Mouse (Mus musculus): Measurements from ENCODE around the gene Hist1h2ak. TPM values are rescaled to one million over a fixed set of nuclear protein-coding genes. Genes with fewer than 3 reads are reported as not detected.
"Not testable (repeated sequence)": the region's sequence is repeated elsewhere in the genome, so short reads cannot be mapped to it uniquely, and the experiment has no call there.

Gene Hist1h2ak
- polyA plus RNA-seq, 1 experiment from 2014 or later, result 11.4 TPM

DNA sequence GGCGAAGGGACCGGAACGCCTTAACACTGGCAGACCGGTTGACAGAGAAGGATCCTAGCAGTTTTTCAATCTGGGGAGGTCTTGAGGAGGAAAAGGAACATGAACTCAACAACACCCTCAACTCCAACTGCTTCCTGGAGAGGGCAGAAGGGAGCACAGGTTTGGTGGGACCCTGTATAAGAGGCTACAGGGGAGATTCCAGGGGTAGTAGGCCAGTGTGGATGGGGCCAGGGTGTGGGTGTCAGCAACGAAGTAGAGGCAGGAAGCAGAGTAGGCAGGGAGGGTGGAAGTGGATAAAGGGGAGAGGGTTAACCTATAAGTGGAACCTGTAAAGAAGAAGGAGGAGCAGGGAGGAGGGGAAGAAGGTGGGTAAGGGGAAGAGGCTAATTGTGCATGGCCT is 20.2 kb downstream of the Hist1h2ak start:
- Histone ChIP-seq H3K4me3 (no peak overlapping the region), H3K9me3 (replicated peaks) (no peaks in the 10 kb centered on the region), H3K36me3 (no peaks in the 10 kb centered on the region), H3K4me1 (replicated peaks) (peaks cover 8% of the 10 kb centered on the region), H3K27ac (ENCODE audit: poor library complexity, severe bottlenecking) (peak overlapping the region; percentile 94), H3K4me2 (no peak overlapping the region; the same call in 1 of the 2 replicates), H3K9ac (0 out of 2 replicates have a peak overlapping the region, but pooled peaks have one; percentile 64), H3K27me3 (replicated peaks) (no peaks in the 10 kb centered on the region)
- WGBS, result 69% methylated on average over 5 of the region's 5 CpGs
- ATAC-seq (ENCODE audit: insufficient number of reproducible peaks, low FRiP score), result no peak

DNA sequence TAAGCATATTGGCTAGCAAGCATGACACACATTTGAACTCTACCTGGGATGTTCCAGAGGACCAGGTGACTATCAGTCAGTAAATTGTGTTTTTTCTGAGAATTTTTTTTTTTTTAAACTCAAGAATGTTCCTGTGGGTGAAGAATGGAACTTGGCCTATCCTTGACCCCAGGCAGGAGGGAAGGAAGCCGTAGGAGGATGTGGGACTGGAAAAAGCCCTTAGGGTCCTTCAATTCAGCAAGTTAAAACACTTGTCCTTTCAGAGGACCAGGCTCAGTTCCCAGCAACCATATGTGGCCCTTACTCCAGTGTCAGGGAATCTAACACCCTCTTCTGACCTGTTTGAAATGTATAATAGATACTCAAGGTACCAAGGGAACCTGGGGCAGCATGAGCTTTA is 24.1 kb downstream of the Hist1h2ak start:
- H3K4me1 ChIP-seq (replicated peaks), result peaks cover 8% of the 10 kb centered on the region
- 52% methylated on average over 1 of the region's 1 CpGs for WGBS
- no peak overlapping the region for H3K9ac ChIP-seq
- H3K4me2 ChIP-seq, result no peak overlapping the region
- no peak overlapping the region for H3K27ac ChIP-seq (ENCODE audit: poor library complexity, severe bottlenecking)
- H3K27me3 ChIP-seq (replicated peaks), result no peaks in the 10 kb centered on the region
- H3K9me3 ChIP-seq (replicated peaks), result no peaks in the 10 kb centered on the region
- ATAC-seq (ENCODE audit: insufficient number of reproducible peaks, low FRiP score), result no peak
- H3K4me3 ChIP-seq, result no peak overlapping the region
- H3K36me3 ChIP-seq, result no peaks in the 10 kb centered on the region

DNA sequence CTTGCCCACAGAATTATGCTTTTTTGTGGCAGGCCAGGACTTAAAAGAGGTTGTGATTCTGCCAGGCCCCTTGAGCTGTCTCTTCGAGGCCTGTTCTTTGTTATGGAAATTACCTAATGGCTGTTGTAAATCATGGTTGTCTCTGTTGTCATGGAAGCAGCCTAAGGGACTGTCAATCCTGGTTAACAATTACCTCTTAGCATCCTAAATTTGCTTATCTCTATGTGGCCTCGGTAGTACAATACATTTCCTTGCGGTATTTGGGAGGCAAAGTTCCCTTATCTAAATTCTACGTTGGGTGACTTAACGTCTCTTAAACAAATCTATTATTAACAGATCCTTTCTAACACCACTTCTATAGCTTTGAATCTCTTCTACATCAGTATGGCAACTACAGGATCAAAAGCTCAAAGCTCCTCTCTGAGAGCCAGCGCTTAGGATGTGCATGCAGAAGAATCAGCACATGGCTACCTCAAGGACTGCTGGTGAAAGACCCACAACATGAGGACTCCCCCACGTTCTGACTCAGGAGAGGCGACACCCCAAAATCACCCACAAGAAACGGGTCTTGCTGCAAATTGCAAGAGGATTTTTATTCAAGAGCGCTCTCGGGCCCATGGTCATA is 25.6 kb downstream of the Hist1h2ak start:
- no peak overlapping the region for H3K9ac ChIP-seq
- H3K9me3 ChIP-seq (replicated peaks), result no peaks in the 10 kb centered on the region
- no peak overlapping the region for H3K4me3 ChIP-seq
- 35% methylated on average over 11 of the region's 11 CpGs for WGBS
- no peaks in the 10 kb centered on the region for H3K27me3 ChIP-seq (replicated peaks)
- no peaks in the 10 kb centered on the region for H3K36me3 ChIP-seq
- H3K4me2 ChIP-seq, result no peak overlapping the region
- H3K4me1 ChIP-seq (replicated peaks), result no peaks in the 10 kb centered on the region
- no peak for ATAC-seq (ENCODE audit: insufficient number of reproducible peaks, low FRiP score)
- H3K27ac ChIP-seq (ENCODE audit: poor library complexity, severe bottlenecking), result no peak overlapping the region

DNA sequence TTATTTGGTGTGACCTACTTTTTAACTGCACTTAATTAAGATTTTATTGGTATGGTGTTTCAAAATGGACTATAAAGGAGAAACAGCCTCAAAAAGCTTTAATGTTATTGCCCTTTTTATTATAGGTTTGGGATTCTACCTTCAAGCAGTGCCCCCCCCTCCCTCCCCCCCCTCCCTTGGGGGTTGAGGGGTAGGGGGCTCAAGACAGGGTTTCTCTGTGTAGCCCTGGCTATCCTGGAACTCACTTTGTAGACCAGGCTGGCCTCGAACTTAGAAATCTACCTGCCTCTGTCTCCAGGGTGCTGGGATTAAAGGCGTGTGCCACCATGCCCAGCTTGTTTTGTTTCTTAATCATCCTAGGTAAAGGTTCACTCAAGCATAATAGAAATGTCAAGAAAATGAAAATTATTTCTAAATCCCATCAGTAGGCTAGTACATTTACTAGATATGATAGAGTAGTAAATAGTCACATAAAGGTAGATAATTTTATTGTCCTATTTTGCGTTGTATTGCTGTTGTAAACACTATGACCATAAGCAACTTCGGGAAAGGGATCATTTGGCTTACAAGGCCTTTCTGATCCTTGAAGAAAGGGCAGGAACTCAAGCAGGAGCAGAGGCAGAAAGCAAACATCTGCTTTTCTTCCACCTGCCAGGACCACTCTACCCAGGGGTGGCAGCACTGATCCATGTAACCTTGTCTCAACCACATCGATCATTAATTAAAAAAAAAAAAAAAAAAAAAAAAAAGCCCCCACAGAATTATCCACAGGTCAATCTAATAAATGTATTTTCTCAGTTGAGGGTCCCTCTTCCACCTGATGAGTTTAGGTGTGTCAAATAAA is 30.4 kb downstream of the Hist1h2ak start:
- no peak overlapping the region for H3K4me3 ChIP-seq
- no peaks in the 10 kb centered on the region for H3K27me3 ChIP-seq (replicated peaks)
- H3K27ac ChIP-seq (ENCODE audit: poor library complexity, severe bottlenecking), result no peak overlapping the region
- H3K4me1 ChIP-seq (replicated peaks), result peaks cover 13% of the 10 kb centered on the region
- H3K9me3 ChIP-seq (replicated peaks), result no peaks in the 10 kb centered on the region
- H3K9ac ChIP-seq, result no peak overlapping the region
- H3K4me2 ChIP-seq, result no peak overlapping the region
- WGBS, result 45% methylated on average over 5 of the region's 5 CpGs
- no peaks in the 10 kb centered on the region for H3K36me3 ChIP-seq
- no peak for ATAC-seq (ENCODE audit: insufficient number of reproducible peaks, low FRiP score)

DNA sequence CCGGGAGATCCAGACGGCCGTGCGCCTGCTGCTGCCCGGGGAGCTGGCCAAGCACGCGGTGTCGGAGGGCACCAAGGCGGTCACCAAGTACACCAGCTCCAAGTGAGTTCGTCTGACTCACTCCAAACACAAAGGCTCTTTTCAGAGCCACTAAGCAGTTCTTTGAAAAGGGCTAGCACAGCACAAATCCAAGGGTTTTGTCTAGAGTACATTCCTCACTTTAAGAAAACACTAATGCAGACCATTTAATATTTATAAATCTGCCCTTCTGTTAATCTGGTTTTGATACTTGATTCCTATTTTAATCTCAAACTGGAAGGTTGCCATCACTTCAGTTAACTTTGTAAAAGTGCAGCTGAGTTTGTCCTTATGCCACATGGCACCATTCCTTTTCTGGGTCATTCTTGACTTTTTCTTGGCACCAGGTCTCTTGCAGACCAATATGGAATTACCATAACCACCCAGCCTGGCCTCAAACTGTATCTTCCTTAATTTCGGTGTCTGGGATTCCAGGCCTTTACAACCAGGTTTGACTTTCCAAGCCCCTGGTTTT is 31.2 kb downstream of the Hist1h2ak start:
- H3K9ac ChIP-seq, result peak overlapping the region; percentile 60
- peak; percentile 5; the same call in 1 of the 2 replicates for ATAC-seq (ENCODE audit: insufficient number of reproducible peaks, low FRiP score)
- no peaks in the 10 kb centered on the region for H3K9me3 ChIP-seq (replicated peaks)
- peak overlapping the region; percentile 50 for H3K4me3 ChIP-seq
- no peaks in the 10 kb centered on the region for H3K36me3 ChIP-seq
- peaks cover 13% of the 10 kb centered on the region for H3K4me1 ChIP-seq (replicated peaks)
- peak overlapping the region; percentile 69 for H3K4me2 ChIP-seq
- no peaks in the 10 kb centered on the region for H3K27me3 ChIP-seq (replicated peaks)
- peak overlapping the region; percentile 78 for H3K27ac ChIP-seq (ENCODE audit: poor library complexity, severe bottlenecking)
- WGBS, result 5% methylated on average over 11 of the region's 11 CpGs

DNA sequence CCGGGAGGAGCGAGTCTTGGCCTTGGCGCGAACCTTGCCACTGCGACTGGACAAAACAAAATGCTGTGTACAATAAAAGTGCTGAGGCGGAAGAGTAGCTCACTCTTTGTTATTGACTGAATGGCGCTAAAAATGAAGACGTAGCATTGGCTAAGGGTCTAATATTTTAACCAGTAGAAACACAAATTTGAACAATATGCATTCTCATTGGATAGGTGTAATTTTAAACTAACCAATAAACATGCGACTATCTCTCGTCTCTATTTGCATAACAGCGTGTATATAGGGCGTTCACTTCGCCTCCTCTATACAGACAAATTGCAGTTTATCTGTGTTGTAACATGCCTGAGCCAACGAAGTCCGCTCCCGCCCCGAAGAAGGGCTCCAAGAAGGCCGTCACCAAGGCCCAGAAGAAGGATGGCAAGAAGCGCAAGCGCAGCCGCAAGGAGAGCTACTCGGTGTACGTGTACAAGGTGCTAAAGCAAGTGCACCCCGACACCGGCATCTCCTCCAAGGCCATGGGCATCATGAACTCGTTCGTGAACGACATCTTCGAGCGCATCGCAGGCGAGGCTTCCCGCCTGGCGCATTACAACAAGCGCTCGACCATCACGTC is 31.8 kb downstream of the Hist1h2ak start, which contains the start of gene Hist1h2bm:
Gene Hist1h2bm, plus strand, starts transcription at position 288 of the 616 bp plus-strand sequence.
- peak within 1 kb of the TSS; percentile 85 for H3K27ac ChIP-seq (ENCODE audit: poor library complexity, severe bottlenecking)
- H3K4me1 ChIP-seq (replicated peaks), result peaks cover 16% of the 10 kb centered on the region
- not testable (repeated sequence) for H3K27me3 ChIP-seq (replicated peaks); H3K36me3 ChIP-seq; H3K9me3 ChIP-seq (replicated peaks)
- ATAC-seq (ENCODE audit: insufficient number of reproducible peaks, low FRiP score), result peak; percentile 98
- H3K4me3 ChIP-seq, result peak within 1 kb of the TSS; percentile 50
- peak within 1 kb of the TSS; percentile 74 for H3K9ac ChIP-seq
- peak within 1 kb of the TSS; percentile 69 for H3K4me2 ChIP-seq
- under 1% methylated on average over 37 of the region's 37 CpGs for WGBS

DNA sequence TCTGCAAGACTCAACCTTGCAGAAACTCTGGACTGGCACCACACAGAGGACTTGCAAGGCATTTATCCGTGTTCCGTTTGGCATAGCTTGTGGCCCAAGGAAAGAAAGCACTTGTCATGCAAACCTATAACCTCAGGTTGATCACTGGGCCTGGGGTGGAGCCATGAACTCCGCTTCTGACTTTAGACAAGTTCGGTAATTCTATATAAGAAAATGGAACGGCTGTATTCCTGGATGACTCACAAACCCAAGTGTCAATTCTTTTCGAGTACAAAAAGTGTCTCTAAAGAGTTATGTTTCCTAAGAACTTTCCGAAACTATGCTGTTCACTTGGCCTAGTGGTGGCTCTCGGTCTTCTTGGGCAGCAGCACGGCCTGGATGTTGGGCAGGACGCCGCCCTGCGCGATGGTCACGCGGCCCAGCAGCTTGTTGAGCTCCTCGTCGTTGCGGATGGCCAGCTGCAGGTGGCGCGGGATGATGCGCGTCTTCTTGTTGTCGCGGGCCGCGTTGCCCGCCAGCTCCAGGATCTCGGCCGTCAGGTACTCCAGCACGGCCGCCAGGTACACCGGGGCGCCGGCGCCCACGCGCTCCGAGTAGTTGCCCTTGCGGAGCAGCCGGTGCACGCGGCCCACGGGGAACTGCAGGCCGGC is 32.4 kb downstream of the Hist1h2ak start:
- H3K27me3 ChIP-seq (replicated peaks); H3K9me3 ChIP-seq (replicated peaks); H3K36me3 ChIP-seq: not testable (repeated sequence)
- Histone ChIP-seq H3K4me3 (peak overlapping the region; percentile 50), H3K4me1 (replicated peaks) (peaks cover 18% of the 10 kb centered on the region), H3K27ac (ENCODE audit: poor library complexity, severe bottlenecking) (peak overlapping the region; percentile 85), H3K4me2 (peak overlapping the region; percentile 68), H3K9ac (peak overlapping the region; percentile 74)
- peak; percentile 46 for ATAC-seq (ENCODE audit: insufficient number of reproducible peaks, low FRiP score)
- WGBS, result 5% methylated on average over 20 of the region's 44 CpGs

DNA sequence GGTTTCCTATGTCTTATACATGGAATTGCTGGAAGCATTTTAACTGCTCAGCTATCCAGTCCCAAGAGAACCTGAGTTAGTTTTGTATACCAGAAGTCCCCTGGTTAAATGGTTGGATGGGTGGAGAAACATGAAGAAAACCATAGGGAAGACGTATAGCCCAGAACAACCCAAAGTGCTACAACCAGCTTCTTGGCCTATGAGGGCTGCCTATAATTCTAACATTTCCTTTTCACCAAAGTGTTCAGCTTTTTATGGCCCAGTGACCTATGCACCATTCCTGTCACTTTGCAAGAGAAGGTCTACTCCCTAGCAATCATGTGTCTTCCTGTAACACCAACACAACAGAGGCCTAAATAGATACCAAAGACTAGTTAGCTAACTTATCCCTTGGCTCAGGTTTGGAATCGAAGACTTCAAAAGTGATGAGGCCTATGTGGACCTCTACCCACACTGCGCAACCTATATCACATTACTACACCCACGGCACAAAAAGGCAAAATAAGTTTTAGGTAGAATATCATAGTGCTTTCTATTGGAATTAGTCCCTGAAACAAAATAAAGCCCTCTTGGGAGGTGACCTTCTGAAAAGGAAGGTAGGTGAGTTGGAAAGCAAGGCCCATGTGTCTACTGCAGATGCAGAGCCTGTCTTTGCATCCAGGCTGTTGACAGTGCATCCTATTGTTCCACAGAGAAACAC is 35.1 kb downstream of the Hist1h2ak start:
- H3K27ac ChIP-seq (ENCODE audit: poor library complexity, severe bottlenecking), result peak overlapping the region; percentile 81
- H3K4me1 ChIP-seq (replicated peaks), result peaks cover 25% of the 10 kb centered on the region
- WGBS, result 65% methylated on average over 4 of the region's 4 CpGs
- H3K36me3 ChIP-seq, result no peaks in the 10 kb centered on the region
- no peaks in the 10 kb centered on the region for H3K9me3 ChIP-seq (replicated peaks)
- H3K4me3 ChIP-seq, result peak overlapping the region; percentile 50
- H3K27me3 ChIP-seq (replicated peaks), result no peaks in the 10 kb centered on the region
- peak overlapping the region; percentile 87 for H3K9ac ChIP-seq
- no peak for ATAC-seq (ENCODE audit: insufficient number of reproducible peaks, low FRiP score)
- peak overlapping the region; percentile 77 for H3K4me2 ChIP-seq

DNA sequence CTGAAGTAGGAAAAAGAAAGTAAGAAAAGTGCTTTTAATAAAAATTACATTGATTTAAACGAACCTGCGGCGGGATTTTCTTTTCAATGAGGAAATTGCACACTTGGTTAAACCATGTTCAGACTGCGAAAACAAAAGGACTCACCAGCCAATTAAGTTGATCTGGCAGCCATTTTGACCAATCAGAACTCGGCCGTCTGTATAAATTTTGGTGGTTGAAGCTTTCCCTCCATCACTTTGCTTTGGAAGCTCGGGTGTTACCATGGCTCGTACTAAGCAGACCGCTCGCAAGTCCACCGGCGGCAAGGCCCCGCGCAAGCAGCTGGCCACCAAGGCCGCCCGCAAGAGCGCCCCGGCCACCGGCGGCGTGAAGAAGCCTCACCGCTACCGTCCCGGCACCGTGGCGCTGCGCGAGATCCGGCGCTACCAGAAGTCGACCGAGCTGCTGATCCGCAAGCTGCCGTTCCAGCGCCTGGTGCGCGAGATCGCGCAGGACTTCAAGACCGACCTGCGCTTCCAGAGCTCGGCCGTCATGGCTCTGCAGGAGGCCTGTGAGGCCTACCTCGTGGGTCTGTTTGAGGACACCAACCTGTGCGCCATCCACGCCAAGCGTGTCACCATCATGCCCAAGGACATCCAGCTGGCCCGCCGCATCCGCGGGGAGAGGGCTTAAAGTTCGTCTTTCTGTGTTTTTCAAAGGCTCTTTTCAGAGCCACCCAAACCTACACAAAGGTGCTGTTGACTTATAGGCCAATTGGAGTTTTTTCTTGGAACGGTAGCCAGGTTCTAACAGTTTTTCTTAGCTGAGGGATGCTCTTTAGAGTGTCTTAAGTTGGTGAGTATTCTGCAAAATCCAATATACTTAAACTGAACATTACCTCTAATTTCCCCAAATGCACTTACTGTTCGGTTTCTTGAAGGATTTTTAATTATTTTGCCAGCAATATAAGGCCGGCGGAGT is 36.0 kb downstream of the Hist1h2ak start, which contains the start of gene Hist1h3h:
Gene Hist1h3h, plus strand, starts transcription at position 263 of the 961 bp plus-strand sequence.
- 2% methylated on average over 28 of the region's 56 CpGs for WGBS
- Histone ChIP-seq H3K27ac (ENCODE audit: poor library complexity, severe bottlenecking) (peak within 1 kb of the TSS; percentile 96), H3K4me3 (peak within 1 kb of the TSS; percentile 52), H3K4me2 (peak within 1 kb of the TSS; percentile 90), H3K4me1 (replicated peaks) (peaks cover 25% of the 10 kb centered on the region), H3K9ac (peak within 1 kb of the TSS; percentile 87)
- H3K9me3 ChIP-seq (replicated peaks); H3K27me3 ChIP-seq (replicated peaks); H3K36me3 ChIP-seq: not testable (repeated sequence)
- peak; percentile 26; the same call in 1 of the 2 replicates for ATAC-seq (ENCODE audit: insufficient number of reproducible peaks, low FRiP score)
